22 mouse cellular contexts compared by ENCODE assay signal in genomic region chr5:66769558-66769957, GRCm38 (mm10). TPM values are rescaled to one million over a fixed set of nuclear protein-coding genes. Genes with fewer than 3 reads are reported as not detected.
"Had no signal": no experiment of that assay in that cellular context is flagged by ENCODE, and none has a peak within 500 bp of the region (broad histone marks: within the 10 kb centered on the region; RNA-seq: fewer than 3 reads in every experiment).

No protein-coding gene starts in this region.

- H3K4me3 ChIP-seq: left cerebral cortex, adult 2 months; liver, embryonic 13.5 days; myocyte had no signal

- H3K9me3 ChIP-seq: liver, embryonic 13.5 days had no signal

- H3K27ac ChIP-seq: kidney, postnatal 0 days; left cerebral cortex, adult 2 months; liver, embryonic 13.5 days; stomach, postnatal 0 days had no signal

- H3K4me2 ChIP-seq: liver, embryonic 13.5 days; midbrain, embryonic 11.5 days had no signal

- H3K9ac ChIP-seq: liver, embryonic 13.5 days had no signal

- DNase-seq: kidney, adult 9 months; kidney, postnatal 36 days; layer of hippocampus, postnatal 36 days; liver, embryonic 13.5 days; lung, adult 2 months; lung, postnatal 14 days; lung, postnatal 4 days; right cerebral cortex, adult 18-20 months; right cerebral cortex, postnatal 14 days; right cerebral cortex, postnatal 4 days; thymus, adult 2 months; thymus, postnatal 14 days; thymus, postnatal 4 days had no signal

- ATAC-seq: midbrain, embryonic 16.5 days had no signal

- H3K27me3 ChIP-seq: liver, embryonic 13.5 days had no signal

- H3K36me3 ChIP-seq: liver, embryonic 13.5 days had no signal

RNA-seq across cellular contexts. Expression of gene Limch1, which starts 23.9 kb away (rescaled TPM):
- total RNA-seq: megakaryocyte progenitor cell, adult 5-6 weeks; megakaryocyte-erythroid progenitor cell, adult 5-6 weeks; monocyte, adult 5-6 weeks had no signal
